Mouse (Mus musculus): ENCODE data around the gene Timm29. TPM values are rescaled to one million over a fixed set of nuclear protein-coding genes. Genes with fewer than 3 reads are reported as not detected.
A peak's percentile ranks its signal among the peaks of the same experiment; 100 is the strongest.
"Not testable (repeated sequence)": the region's sequence is repeated elsewhere in the genome, so short reads cannot be mapped to it uniquely, and the experiment has no call there.

Gene Timm29
- polyA plus RNA-seq, 1 experiment: 1.2 TPM

GRCm38 (mm10) chr9:21591127-21591830 lies 1.2 kb upstream of the Timm29 start:
- H3K36me3 ChIP-seq (ENCODE audit: control insufficient read depth): peaks cover 77% of the 10 kb centered on the region

GRCm38 (mm10) chr9:21591831-21592702 lies 455 bp upstream of the Timm29 start:
- H3K4me1 ChIP-seq (ENCODE audit: control insufficient read depth): peaks cover 43% of the 10 kb centered on the region
- H3K4me3 ChIP-seq (replicated peaks): peak overlapping the region; percentile 84
- H3K27me3 ChIP-seq (ENCODE audit: control insufficient read depth): no peaks in the 10 kb centered on the region
- H3K9me3 ChIP-seq (ENCODE audit: control insufficient read depth, low read length): no peaks in the 10 kb centered on the region
- no peak for TF ChIP-seq TAL1 (IDR thresholded peaks at IDR 0.05; ENCODE audit: low read length)
- no peak for TF ChIP-seq GATA1 (IDR thresholded peaks at IDR 0.05; ENCODE audit: low read length)
- H3K36me3 ChIP-seq (ENCODE audit: control insufficient read depth): peaks cover 74% of the 10 kb centered on the region

More at GRCm38 (mm10) chr9:21591127-21591830, 1.2 kb upstream of the Timm29 start:
- H3K9me3 ChIP-seq (ENCODE audit: control insufficient read depth, low read length): no peaks in the 10 kb centered on the region
- H3K4me3 ChIP-seq (replicated peaks): peak overlapping the region; percentile 84
- H3K4me1 ChIP-seq (ENCODE audit: control insufficient read depth): peaks cover 43% of the 10 kb centered on the region
- no peaks in the 10 kb centered on the region for H3K27me3 ChIP-seq (ENCODE audit: control insufficient read depth)
- TF ChIP-seq GATA1 (IDR thresholded peaks at IDR 0.05; ENCODE audit: low read length): no peak

GRCm38 (mm10) chr9:21593122-21593721 lies 700 bp downstream of the Timm29 start:
- Histone ChIP-seq H3K4me1 (ENCODE audit: control insufficient read depth) (peaks cover 43% of the 10 kb centered on the region), H3K27me3 (ENCODE audit: control insufficient read depth) (no peaks in the 10 kb centered on the region), H3K36me3 (ENCODE audit: control insufficient read depth) (peaks cover 67% of the 10 kb centered on the region), H3K4me3 (replicated peaks) (peak overlapping the region; percentile 84), H3K9me3 (ENCODE audit: control insufficient read depth, low read length) (no peaks in the 10 kb centered on the region)
- TF ChIP-seq GATA1 (IDR thresholded peaks at IDR 0.05; ENCODE audit: low read length) (no peak), TAL1 (IDR thresholded peaks at IDR 0.05; ENCODE audit: low read length) (no peak)

GRCm38 (mm10) chr9:21594350-21594749 lies 1.8 kb downstream of the Timm29 start:
- Histone ChIP-seq H3K4me1 (ENCODE audit: control insufficient read depth) (peaks cover 43% of the 10 kb centered on the region), H3K36me3 (ENCODE audit: control insufficient read depth) (peaks cover 56% of the 10 kb centered on the region), H3K4me3 (replicated peaks) (peak overlapping the region; percentile 84)
- H3K9me3 ChIP-seq (ENCODE audit: control insufficient read depth, low read length); H3K27me3 ChIP-seq (ENCODE audit: control insufficient read depth): not testable (repeated sequence)

- H3K36me3 ChIP-seq (ENCODE audit: control insufficient read depth): peaks cover 51% of the 10 kb centered on the region
- H3K4me1 ChIP-seq (ENCODE audit: control insufficient read depth): peaks cover 46% of the 10 kb centered on the region
- TF ChIP-seq TAL1 (IDR thresholded peaks at IDR 0.05; ENCODE audit: low read length) (no peak), GATA1 (IDR thresholded peaks at IDR 0.05; ENCODE audit: low read length) (no peak)
- no peaks in the 10 kb centered on the region for H3K9me3 ChIP-seq (ENCODE audit: control insufficient read depth, low read length)
- no peak overlapping the region for H3K4me3 ChIP-seq (replicated peaks)
- no peaks in the 10 kb centered on the region for H3K27me3 ChIP-seq (ENCODE audit: control insufficient read depth)
Measured at GRCm38 (mm10) chr9:21594838-21595237, 2.3 kb downstream of the Timm29 start.

- Histone ChIP-seq H3K4me1 (ENCODE audit: control insufficient read depth) (peaks cover 43% of the 10 kb centered on the region), H3K27me3 (ENCODE audit: control insufficient read depth) (no peaks in the 10 kb centered on the region), H3K36me3 (ENCODE audit: control insufficient read depth) (peaks cover 37% of the 10 kb centered on the region)
Measured at GRCm38 (mm10) chr9:21598198-21598597, 5.7 kb downstream of the Timm29 start.

GRCm38 (mm10) chr9:21600186-21600585 lies 7.7 kb downstream of the Timm29 start:
- no peak overlapping the region for H3K4me3 ChIP-seq (replicated peaks)
- no peaks in the 10 kb centered on the region for H3K9me3 ChIP-seq (ENCODE audit: control insufficient read depth, low read length)
- peaks cover 20% of the 10 kb centered on the region for H3K36me3 ChIP-seq (ENCODE audit: control insufficient read depth)
- TF ChIP-seq GATA1 (IDR thresholded peaks at IDR 0.05; ENCODE audit: low read length) (no peak), TAL1 (IDR thresholded peaks at IDR 0.05; ENCODE audit: low read length) (no peak)
- peaks cover 24% of the 10 kb centered on the region for H3K4me1 ChIP-seq (ENCODE audit: control insufficient read depth)
- H3K27me3 ChIP-seq (ENCODE audit: control insufficient read depth): no peaks in the 10 kb centered on the region

More at GRCm38 (mm10) chr9:21598198-21598597, 5.7 kb downstream of the Timm29 start:
- TF ChIP-seq GATA1 (IDR thresholded peaks at IDR 0.05; ENCODE audit: low read length) (no peak), TAL1 (IDR thresholded peaks at IDR 0.05; ENCODE audit: low read length) (no peak)
- no peak overlapping the region for H3K4me3 ChIP-seq (replicated peaks)
- no peaks in the 10 kb centered on the region for H3K9me3 ChIP-seq (ENCODE audit: control insufficient read depth, low read length)

- no peak for TF ChIP-seq GATA1 (IDR thresholded peaks at IDR 0.05; ENCODE audit: low read length)
- TF ChIP-seq TAL1 (IDR thresholded peaks at IDR 0.05; ENCODE audit: low read length): no peak
- Histone ChIP-seq H3K9me3 (ENCODE audit: control insufficient read depth, low read length) (no peaks in the 10 kb centered on the region), H3K36me3 (ENCODE audit: control insufficient read depth) (peaks cover 11% of the 10 kb centered on the region)
Measured at GRCm38 (mm10) chr9:21601073-21601472, 8.6 kb downstream of the Timm29 start.

More at GRCm38 (mm10) chr9:21601073-21601472, 8.6 kb downstream of the Timm29 start:
- H3K27me3 ChIP-seq (ENCODE audit: control insufficient read depth): no peaks in the 10 kb centered on the region
- H3K4me1 ChIP-seq (ENCODE audit: control insufficient read depth): peaks cover 21% of the 10 kb centered on the region
- no peak overlapping the region for H3K4me3 ChIP-seq (replicated peaks)

All from erythroblast, embryonic 14.5 days (primary cell).